29 mouse cellular contexts compared by ENCODE assay signal in the genomic region with DNA sequence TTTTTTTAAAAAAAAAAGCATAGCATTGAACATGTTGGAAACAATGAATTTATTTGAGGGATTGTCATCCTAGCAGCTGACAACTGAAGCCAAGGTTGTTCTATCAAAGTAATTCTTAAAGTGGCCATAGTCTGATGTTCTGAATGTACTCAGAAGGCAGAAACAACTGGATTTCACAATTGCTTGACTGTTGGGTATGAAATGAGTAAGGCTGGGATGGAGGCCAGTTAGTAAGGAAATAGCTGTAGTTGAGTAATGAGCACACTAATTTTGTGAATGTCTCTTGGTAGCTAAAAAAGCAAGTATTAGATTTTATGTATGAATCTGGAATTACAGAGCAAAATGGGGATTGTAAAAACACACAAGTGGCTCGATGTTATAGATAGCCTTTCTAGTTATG. TPM values are rescaled to one million over a fixed set of nuclear protein-coding genes. Genes with fewer than 3 reads are reported as not detected.
A peak's percentile ranks its signal among the peaks of the same experiment; 100 is the strongest.
DNase-seq lines count a peak whose midpoint lies in the region; ATAC-seq and TF ChIP-seq lines count a peak whose summit lies in the region.
"Had no signal": no experiment of that assay in that cellular context is flagged by ENCODE, and none has a peak within 500 bp of the region (broad histone marks: within the 10 kb centered on the region; RNA-seq: fewer than 3 reads in every experiment).

No protein-coding gene starts in this region.

- no peaks in the 10 kb centered on the region for H3K4me1 ChIP-seq in hindbrain, postnatal 0 days (ENCODE audit: insufficient read depth, low read length)
- H3K4me1 ChIP-seq: embryonic facial prominence, embryonic 15.5 days; forebrain, embryonic 15.5 days; heart, embryonic 15.5 days had no signal

- no peaks in the 10 kb centered on the region for H3K9me3 ChIP-seq in hindbrain, postnatal 0 days (ENCODE audit: low read length)
- H3K9me3 ChIP-seq: embryonic facial prominence, embryonic 15.5 days; forebrain, embryonic 15.5 days; heart, embryonic 15.5 days had no signal

- 86% methylated on average over 1 of the region's 1 CpGs for WGBS in hindbrain, postnatal 0 days

- no peak for ATAC-seq in hindbrain, postnatal 0 days
- ATAC-seq: forebrain, embryonic 15.5 days; intestine, embryonic 16.5 days had no signal

- no peak for TF ChIP-seq CTCF in hindbrain, postnatal 0 days (IDR thresholded peaks at IDR 0.05; ENCODE audit: low read depth)

- peak; percentile 39 for DNase-seq in adrenal gland, adult 2 months
- no peak for DNase-seq in adrenal gland, adult 18-20 months (ENCODE audit: low spot score in 2 of 2)
- peak; percentile 2 for DNase-seq in lung, postnatal 36 days
- no peak for DNase-seq in lung, postnatal 25 days (ENCODE audit: low spot score)
- DNase-seq in adrenal gland, postnatal 14 days, result peak; percentile 16
- no peak for DNase-seq in kidney, adult 11 months
- no peak for DNase-seq in hindbrain, postnatal 0 days (ENCODE audit: low spot score)
- DNase-seq: cerebellum, adult 11 months; cerebellum, adult 8-10 months; cerebellum, postnatal 14 days; embryo, embryonic 11 days; gastrocnemius, postnatal 36 days; heart, adult 18-20 months; heart, postnatal 14 days had no signal

- no peak overlapping the region for H3K9ac ChIP-seq in hindbrain, postnatal 0 days (replicated peaks; ENCODE audit: low read length)
- H3K9ac ChIP-seq: embryonic facial prominence, embryonic 15.5 days; forebrain, embryonic 15.5 days; heart, embryonic 15.5 days; hindbrain, embryonic 14.5 days had no signal

- no peak overlapping the region for H3K27ac ChIP-seq in hindbrain, postnatal 0 days
- H3K27ac ChIP-seq: embryonic facial prominence, embryonic 15.5 days; forebrain, embryonic 15.5 days; heart, embryonic 15.5 days; hindbrain, embryonic 14.5 days had no signal

- H3K4me3 ChIP-seq in hindbrain, postnatal 0 days (ENCODE audit: low read length), result no peak overlapping the region
- H3K4me3 ChIP-seq: embryonic facial prominence, embryonic 15.5 days; erythroblast, embryonic 14.5 days; forebrain, embryonic 15.5 days; heart, embryonic 15.5 days had no signal

- H3K36me3 ChIP-seq in hindbrain, postnatal 0 days (ENCODE audit: insufficient read depth, low read length), result no peaks in the 10 kb centered on the region
- H3K36me3 ChIP-seq: embryonic facial prominence, embryonic 15.5 days; forebrain, embryonic 15.5 days; heart, embryonic 15.5 days had no signal

- H3K27me3 ChIP-seq in hindbrain, postnatal 0 days (ENCODE audit: insufficient read depth, low read length), result no peaks in the 10 kb centered on the region
- H3K27me3 ChIP-seq: embryonic facial prominence, embryonic 15.5 days; forebrain, embryonic 15.5 days; heart, embryonic 15.5 days had no signal

- H3K4me2 ChIP-seq in hindbrain, postnatal 0 days (ENCODE audit: low read depth, low read length), result no peak overlapping the region
- H3K4me2 ChIP-seq: embryonic facial prominence, embryonic 15.5 days; forebrain, embryonic 15.5 days; heart, embryonic 11.5 days; heart, embryonic 15.5 days; hindbrain, embryonic 14.5 days had no signal

RNA-seq across cellular contexts. Expression of a gene that starts 41.5 kb away (rescaled TPM):
- not detected for total RNA-seq in adrenal gland, adult 2 months (2021)
- polyA plus RNA-seq in adrenal gland, adult 2 months (2012; rRNA removed), result not detected in 2 replicates
- total RNA-seq in adrenal gland, adult 18-20 months (2021), result not detected
- 1.0 TPM in 1 of 2 replicates, not detected in the other for total RNA-seq in adrenal gland, postnatal 14 days (2021)
- not detected in 2 replicates for total RNA-seq in hindbrain, postnatal 0 days (2014; rRNA removed)
- polyA plus RNA-seq in hindbrain, postnatal 0 days (2015; fragmentation: Nextera tagmentation; extraction: Ambion mirVana), result not detected in 2 replicates
- total RNA-seq: adrenal gland, postnatal 36 days; common myeloid progenitor, adult 5-6 weeks; ES-E14; gastrocnemius, adult 8-10 months; gastrocnemius, postnatal 36 days; heart, adult 18-20 months; heart, postnatal 14 days; hematopoietic stem cell, adult 5-6 weeks had no signal
- polyA plus RNA-seq: brain, embryonic 14.5 days; embryonic facial prominence, embryonic 11.5 days; embryonic facial prominence, embryonic 15.5 days; erythroblast, embryonic 14.5 days; forebrain, embryonic 11.5 days; forebrain, embryonic 15.5 days; heart, embryonic 15.5 days; hindbrain, embryonic 14.5 days had no signal

Comparison
In these comparisons a context has a peak if more than half of its experiments do, and no peak if none do; other contexts are left out.
1. DNase-seq: peak in adrenal gland, adult 2 months (single experiment), lung, postnatal 36 days (single experiment) and adrenal gland, postnatal 14 days (single experiment); none in adrenal gland, adult 18-20 months (0 of 2), lung, postnatal 25 days (single experiment), kidney, adult 11 months (single experiment) and hindbrain, postnatal 0 days (single experiment).